Mouse (Mus musculus): ENCODE data around the gene Uggt2.

Uggt2 gene

GRCm38 (mm10) chr14:118980890-118981289 lies 118.3 kb downstream of the Uggt2 start:
- no peak for DNase-seq (ENCODE audit: low spot score)

GRCm38 (mm10) chr14:118980358-118980757 lies 118.9 kb downstream of the Uggt2 start:
- DNase-seq (ENCODE audit: low spot score) = no peak

GRCm38 (mm10) chr14:118979571-118980325 lies 119.5 kb downstream of the Uggt2 start:
- no peak for DNase-seq (ENCODE audit: low spot score)

GRCm38 (mm10) chr14:118977136-118977816 lies 122.0 kb downstream of the Uggt2 start:
- no peak for DNase-seq (ENCODE audit: low spot score)

- DNase-seq (ENCODE audit: low spot score) = no peak
Observed at GRCm38 (mm10) chr14:118972268-118972667, 127.0 kb downstream of the Uggt2 start.

GRCm38 (mm10) chr14:118967646-118968045 lies 131.6 kb downstream of the Uggt2 start:
- no peak for DNase-seq (ENCODE audit: low spot score)

GRCm38 (mm10) chr14:118965356-118966000 lies 133.8 kb downstream of the Uggt2 start:
- DNase-seq (ENCODE audit: low spot score) = no peak

- no peak for DNase-seq (ENCODE audit: low spot score)
Observed at GRCm38 (mm10) chr14:118958010-118958409, 141.2 kb downstream of the Uggt2 start.

- no peak for DNase-seq (ENCODE audit: low spot score)
Observed at GRCm38 (mm10) chr14:118951912-118952583, 147.2 kb downstream of the Uggt2 start.

GRCm38 (mm10) chr14:118948841-118949240 lies 150.4 kb downstream of the Uggt2 start:
- DNase-seq (ENCODE audit: low spot score) = no peak

- no peak for DNase-seq (ENCODE audit: low spot score)
Observed at GRCm38 (mm10) chr14:118944702-118945101, 154.5 kb downstream of the Uggt2 start.

- DNase-seq (ENCODE audit: low spot score) = peak; percentile 14
Observed at GRCm38 (mm10) chr14:118942076-118942475, 157.2 kb downstream of the Uggt2 start.

GRCm38 (mm10) chr14:118940796-118941495 lies 158.3 kb downstream of the Uggt2 start:
- no peak for DNase-seq (ENCODE audit: low spot score)

GRCm38 (mm10) chr14:118938551-118938950 lies 160.7 kb downstream of the Uggt2 start:
- DNase-seq (ENCODE audit: low spot score) = no peak

GRCm38 (mm10) chr14:118937533-118938492 lies 161.4 kb downstream of the Uggt2 start, which contains the start of gene Dnajc3:
TSS of gene Dnajc3 (plus strand) at chr14:118937976.
- peak; percentile 100 for DNase-seq (ENCODE audit: low spot score)

GRCm38 (mm10) chr14:118936952-118937351 lies 162.3 kb downstream of the Uggt2 start:
- no peak for DNase-seq (ENCODE audit: low spot score)

GRCm38 (mm10) chr14:118936236-118936635 lies 163.0 kb downstream of the Uggt2 start:
- no peak for DNase-seq (ENCODE audit: low spot score)
